13 mouse cellular contexts compared by ENCODE assay signal in the genomic region with DNA sequence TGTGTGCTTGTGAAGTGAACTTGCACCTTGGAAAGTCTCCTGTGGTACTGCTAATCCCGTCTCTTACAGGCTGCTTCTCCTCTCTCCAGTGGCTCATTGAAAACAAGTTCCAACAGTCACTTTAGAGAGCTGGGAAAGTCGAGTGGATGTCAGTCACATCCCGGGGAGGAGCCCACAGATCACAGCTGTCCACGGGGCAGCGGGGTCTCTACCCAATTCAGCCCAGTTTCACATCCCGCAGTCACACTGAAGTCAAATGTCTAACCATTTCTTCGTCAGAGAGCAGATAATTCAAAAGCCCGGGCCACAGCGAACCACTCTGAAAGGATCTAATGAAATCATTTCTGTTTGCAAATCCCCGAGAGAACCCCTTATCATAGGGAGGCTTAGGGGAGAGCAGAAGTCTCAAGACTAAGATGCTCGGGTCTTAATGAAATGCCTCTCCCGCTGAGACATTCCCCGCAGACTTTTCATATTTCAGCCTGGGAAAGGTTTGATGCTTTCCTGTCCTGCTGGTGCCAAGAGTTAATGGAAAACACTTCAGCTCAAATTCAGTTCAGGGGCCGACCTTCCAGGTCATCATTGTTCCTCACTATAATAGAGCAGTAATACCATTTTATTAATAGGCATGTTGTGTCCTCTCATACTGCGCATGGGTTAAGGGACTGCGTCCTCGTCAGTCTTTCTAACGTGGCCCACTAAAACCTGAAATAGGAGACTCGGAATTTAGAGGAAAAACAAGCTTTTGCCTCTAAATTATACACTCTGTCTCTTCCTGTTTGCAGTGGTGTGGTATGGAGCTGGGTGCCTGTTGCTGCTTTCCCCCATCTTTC. TPM values are rescaled to one million over a fixed set of nuclear protein-coding genes. Genes with fewer than 3 reads are reported as not detected.
DNase-seq lines count a peak whose midpoint lies in the region; ATAC-seq and TF ChIP-seq lines count a peak whose summit lies in the region.
"Had no signal": no experiment of that assay in that cellular context is flagged by ENCODE, and none has a peak within 500 bp of the region (broad histone marks: within the 10 kb centered on the region; RNA-seq: fewer than 3 reads in every experiment).

No protein-coding gene starts in this region.

- intact Hi-C loops in left cerebral cortex, postnatal 25 days (cut with DNase I), result no loop called here

- DNase-seq in embryo, embryonic 11 days, result peak; percentile 50
- no peak for DNase-seq in embryo, embryonic 10 days (ENCODE audit: low spot score)
- peak; percentile 66 for DNase-seq in brain, embryonic 14.5 days (ENCODE audit: low read depth)
- peak; percentile 47 for DNase-seq in mesoderm, embryonic 11.5 days (ENCODE audit: low read depth, low spot score)
- no peak for DNase-seq in layer of hippocampus, adult 11-12 months (ENCODE audit: low spot score)
- no peak for DNase-seq in left cerebral cortex, postnatal 25 days (ENCODE audit: low spot score in 2 of 2)
- DNase-seq: kidney, adult 18-20 months; liver, embryonic 13.5 days; thymus, adult 2 months had no signal

- 0 out of 2 replicates have a peak, but pooled peaks cover 2% of the 10 kb centered on the region for H3K4me1 ChIP-seq in forebrain, embryonic 16.5 days (replicated peaks; ENCODE audit: control insufficient read depth, insufficient read depth, low read length)
- 0 out of 2 replicates have a peak, but pooled peaks cover 3% of the 10 kb centered on the region for H3K4me1 ChIP-seq in intestine, embryonic 16.5 days (ENCODE audit: control insufficient read depth, insufficient read depth, low read length)
- H3K4me1 ChIP-seq: liver, embryonic 13.5 days had no signal

- H3K4me3 ChIP-seq in forebrain, embryonic 16.5 days (replicated peaks; ENCODE audit: low read length), result no peak overlapping the region
- no peak overlapping the region for H3K4me3 ChIP-seq in intestine, embryonic 16.5 days (ENCODE audit: low read length)
- H3K4me3 ChIP-seq: liver, embryonic 13.5 days had no signal

- H3K27ac ChIP-seq in forebrain, embryonic 16.5 days (ENCODE audit: low read length), result no peak overlapping the region
- H3K27ac ChIP-seq in intestine, embryonic 16.5 days (ENCODE audit: low read length), result no peak overlapping the region
- H3K27ac ChIP-seq: liver, embryonic 13.5 days; macrophage had no signal

- peaks cover 5% of the 10 kb centered on the region; the same call in 1 of the 2 replicates for H3K9me3 ChIP-seq in forebrain, embryonic 16.5 days (ENCODE audit: control insufficient read depth, low read length)
- H3K9me3 ChIP-seq in intestine, embryonic 16.5 days (ENCODE audit: control insufficient read depth, low read length), result no peaks in the 10 kb centered on the region; the same call in 1 of the 2 replicates
- H3K9me3 ChIP-seq: liver, embryonic 13.5 days had no signal

- no peak overlapping the region for H3K9ac ChIP-seq in forebrain, embryonic 16.5 days (replicated peaks; ENCODE audit: low read depth, low read length)
- H3K9ac ChIP-seq in intestine, embryonic 16.5 days (ENCODE audit: low read depth, low read length), result no peak overlapping the region
- H3K9ac ChIP-seq: liver, embryonic 13.5 days had no signal

- no peak for ATAC-seq in forebrain, embryonic 16.5 days
- no peak for ATAC-seq in intestine, embryonic 16.5 days

- 11% methylated on average over 19 of the region's 19 CpGs for WGBS in forebrain, embryonic 16.5 days
- 40% methylated on average over 19 of the region's 19 CpGs for WGBS in intestine, embryonic 16.5 days

- H3K4me2 ChIP-seq in forebrain, embryonic 16.5 days (ENCODE audit: low read length), result peak overlapping the region; percentile 3; the same call in 1 of the 2 replicates
- no peak overlapping the region for H3K4me2 ChIP-seq in intestine, embryonic 16.5 days (ENCODE audit: low read depth, low read length)
- H3K4me2 ChIP-seq: liver, embryonic 13.5 days had no signal

- no peak for TF ChIP-seq CTCF in brain, embryonic 14.5 days (IDR thresholded peaks at IDR 0.05; ENCODE audit: borderline replicate concordance, extremely low read depth, insufficient read depth, insufficient read length)

- H3K36me3 ChIP-seq in forebrain, embryonic 16.5 days (ENCODE audit: control insufficient read depth, insufficient read depth), result no peaks in the 10 kb centered on the region
- H3K36me3 ChIP-seq in intestine, embryonic 16.5 days (ENCODE audit: control insufficient read depth, insufficient read depth, low read length), result no peaks in the 10 kb centered on the region
- H3K36me3 ChIP-seq: liver, embryonic 13.5 days had no signal

- no peaks in the 10 kb centered on the region for H3K27me3 ChIP-seq in forebrain, embryonic 16.5 days (replicated peaks; ENCODE audit: control insufficient read depth, insufficient read depth, low read length)
- no peaks in the 10 kb centered on the region for H3K27me3 ChIP-seq in intestine, embryonic 16.5 days (replicated peaks; ENCODE audit: control insufficient read depth, insufficient read depth, low read length)
- H3K27me3 ChIP-seq: liver, embryonic 13.5 days had no signal

- TF ChIP-seq POLR2A in brain, embryonic 14.5 days (IDR thresholded peaks at IDR 0.05; ENCODE audit: borderline replicate concordance, extremely low read depth, insufficient read depth, insufficient read length, poor library complexity, severe bottlenecking), result no peak

RNA-seq across cellular contexts. Expression of gene Gas1, which starts 20.7 kb away (rescaled TPM):
- 45.2 and 64.4 TPM in 2 replicates for polyA plus RNA-seq in brain, embryonic 14.5 days (2012; rRNA removed)
- 18.8 and 26.2 TPM in 2 replicates for polyA plus RNA-seq in forebrain, embryonic 16.5 days (2015; fragmentation: Nextera tagmentation; extraction: Ambion mirVana)
- 22.0 and 31.9 TPM in 2 replicates for polyA plus RNA-seq in intestine, embryonic 16.5 days (2015; fragmentation: Nextera tagmentation; extraction: Ambion mirVana)
- 10 to 100 TPM in 1 of 2 experiments, 1 to 10 TPM in 1; 9.6 to 10.4 TPM for total RNA-seq in left cerebral cortex, postnatal 25 days (2021)
- total RNA-seq: common myeloid progenitor, adult 5-6 weeks had no signal

Comparison
In these comparisons a context has a peak if more than half of its experiments do, and no peak if none do; other contexts are left out.
1. DNase-seq: peak in embryo, embryonic 11 days (single experiment), brain, embryonic 14.5 days (single experiment) and mesoderm, embryonic 11.5 days (single experiment); none in embryo, embryonic 10 days (single experiment), layer of hippocampus, adult 11-12 months (single experiment) and left cerebral cortex, postnatal 25 days (0 of 2).